Mouse (Mus musculus): ENCODE measurements around the gene Pphln1.

- TF ChIP-seq EP300 (IDR thresholded peaks at IDR 0.05; ENCODE audit: low read depth), result no peak
- no peak for TF ChIP-seq CTCF (IDR thresholded peaks at IDR 0.05; ENCODE audit: low read depth)
Observed at GRCm38 (mm10) chr15:93475688-93476087, 77.5 kb downstream of the Pphln1 start.

All from heart, postnatal 0 days (tissue).